Mouse (Mus musculus): ENCODE measurements around the gene Cmbl.
"Not testable (repeated sequence)": the region's sequence is repeated elsewhere in the genome, so short reads cannot be mapped to it uniquely, and the experiment has no call there.

The Cmbl gene

DNA sequence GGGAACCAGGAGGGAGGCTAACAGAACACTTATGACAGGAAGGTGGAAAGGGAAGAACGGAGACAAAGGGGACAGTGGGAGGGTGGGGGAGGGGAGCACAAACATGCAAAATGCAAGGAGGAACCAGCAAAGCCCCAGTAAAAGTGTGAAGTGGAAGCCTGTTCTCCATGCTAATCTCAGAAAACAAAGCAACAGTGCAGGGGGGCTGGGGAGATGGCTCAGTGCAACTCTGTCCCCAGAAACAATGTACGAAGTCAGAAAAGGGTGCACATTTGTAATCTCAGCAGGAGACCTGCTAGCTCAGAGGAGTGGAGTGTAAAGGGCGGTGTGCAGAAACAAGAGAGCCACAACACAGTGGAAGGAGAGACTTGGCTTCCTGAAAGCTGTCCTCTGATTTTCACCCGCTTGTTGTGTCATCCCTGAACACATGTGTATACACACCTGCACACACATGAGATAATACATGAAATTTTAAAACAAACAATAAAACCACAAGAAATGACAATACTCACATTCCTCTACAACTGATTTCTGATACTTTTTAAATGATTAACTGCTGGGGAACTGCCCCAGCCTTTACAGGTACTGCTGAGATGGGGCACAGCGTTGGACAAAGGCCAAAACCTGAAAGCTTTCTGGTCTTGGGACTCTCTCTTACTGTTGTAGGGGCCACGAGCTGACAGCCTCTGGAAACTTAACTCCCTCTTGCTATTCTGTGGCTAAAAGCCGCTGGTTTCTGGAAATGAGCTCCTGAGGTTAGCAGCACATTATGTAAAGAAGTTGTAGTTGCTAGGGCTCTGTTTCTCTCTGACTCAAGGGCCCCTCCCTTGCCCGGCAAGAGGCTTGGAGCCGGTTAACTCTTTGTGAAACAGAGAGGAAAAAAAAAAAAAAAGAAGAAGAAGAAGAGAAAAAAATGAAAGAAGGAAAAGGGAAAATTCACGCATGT is 22.9 kb upstream of the Cmbl start:
- DNase-seq (ENCODE audit: extremely low spot score), result peak; percentile 49

DNA sequence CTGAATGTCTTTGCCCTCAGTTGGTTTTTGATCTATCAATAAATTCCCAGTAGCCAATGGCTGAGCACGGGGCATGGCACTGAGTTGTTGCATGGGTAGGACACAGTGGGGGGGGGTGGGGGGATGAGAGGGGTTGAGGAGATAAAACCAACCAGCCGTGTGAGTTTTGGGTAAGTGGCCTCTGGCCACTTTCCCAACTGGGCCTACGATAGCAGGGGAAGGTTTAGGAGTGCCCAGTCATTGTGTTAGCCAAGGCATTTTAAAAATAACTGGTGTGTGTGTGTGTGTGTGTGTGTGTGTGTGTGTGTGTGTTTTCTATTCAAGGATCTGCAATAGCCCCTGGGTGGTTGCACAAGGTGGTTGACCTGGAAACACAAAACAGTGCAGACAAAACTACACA is 21.9 kb upstream of the Cmbl start:
- no peak for DNase-seq (ENCODE audit: extremely low spot score)

DNA sequence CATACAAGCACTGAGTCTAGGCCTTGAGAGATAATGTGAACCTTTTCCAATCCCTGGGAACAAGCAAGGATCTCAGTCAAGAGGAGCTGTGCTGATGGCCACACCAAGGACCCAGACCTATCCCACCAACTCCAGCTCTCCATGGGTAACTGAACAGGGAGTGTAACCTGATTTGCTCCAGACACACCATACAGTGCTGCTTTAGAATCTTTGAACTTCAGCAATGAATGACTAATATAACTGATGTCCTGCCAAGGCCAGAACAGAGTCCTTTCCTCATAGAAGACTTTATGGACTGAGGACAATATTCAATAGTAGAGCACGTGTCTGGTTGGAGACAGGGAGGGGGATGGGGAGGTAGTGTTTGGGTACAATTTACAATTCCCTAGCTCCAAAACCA is 20.1 kb upstream of the Cmbl start:
- DNase-seq (ENCODE audit: extremely low spot score), result no peak

DNA sequence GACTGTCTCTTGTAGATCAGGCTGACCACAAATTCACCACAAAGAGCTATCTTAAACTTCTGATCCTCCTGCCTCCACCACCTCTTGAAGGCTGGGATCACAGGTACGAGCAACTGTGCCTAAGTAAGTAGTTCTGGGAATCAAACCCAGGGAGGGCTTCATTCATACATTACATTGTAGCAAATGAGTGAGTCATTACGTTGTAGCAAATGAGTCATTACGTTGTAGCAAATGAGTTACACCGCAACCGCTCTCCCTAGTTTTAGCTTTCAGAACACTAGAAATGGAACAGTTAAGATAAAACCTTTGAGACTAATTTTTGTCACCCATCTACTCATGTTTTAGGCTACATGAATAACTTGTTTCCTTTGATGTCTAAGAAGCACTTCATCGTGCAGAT is 18.9 kb upstream of the Cmbl start:
- DNase-seq (ENCODE audit: extremely low spot score), result no peak

DNA sequence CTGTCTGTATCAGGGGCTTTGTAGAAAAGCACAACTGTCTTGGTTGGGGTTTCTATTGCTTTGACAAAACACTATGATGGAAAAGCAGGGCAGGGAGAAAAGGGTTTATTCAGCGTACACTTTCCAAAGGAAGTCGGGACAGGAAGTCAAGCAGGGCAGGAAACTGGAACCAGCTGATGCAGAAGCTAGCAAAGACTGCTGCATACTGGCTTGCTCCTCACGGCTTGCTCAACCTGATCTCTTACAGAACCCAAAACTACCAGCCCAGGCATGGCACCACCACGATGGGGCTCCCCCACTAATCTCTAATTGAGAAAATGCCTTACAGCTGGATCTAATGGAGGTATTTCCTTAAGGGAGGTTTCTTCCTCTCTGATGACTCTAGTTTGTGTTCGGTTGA is 17.8 kb upstream of the Cmbl start:
- DNase-seq (ENCODE audit: extremely low spot score), result no peak

DNA sequence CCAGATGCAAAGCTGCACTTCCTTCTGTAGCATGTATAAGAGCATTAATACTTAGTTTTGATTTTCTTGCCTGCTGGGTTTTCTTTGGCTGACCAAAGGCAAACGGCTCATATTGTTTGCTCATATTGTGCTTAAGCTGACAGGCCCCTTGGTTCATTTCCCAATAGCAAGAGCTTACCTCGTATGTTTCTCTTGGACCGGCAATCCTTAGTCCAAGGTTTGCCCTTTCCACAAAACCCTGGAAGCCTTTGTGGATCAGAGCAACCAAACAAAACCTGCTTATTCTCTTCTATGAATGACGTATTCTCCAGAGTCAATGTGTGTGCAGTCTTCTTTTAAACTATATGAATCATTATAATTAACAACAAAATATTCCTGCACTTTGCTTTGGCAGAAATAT is 14.8 kb upstream of the Cmbl start:
- no peak for DNase-seq (ENCODE audit: extremely low spot score)

DNA sequence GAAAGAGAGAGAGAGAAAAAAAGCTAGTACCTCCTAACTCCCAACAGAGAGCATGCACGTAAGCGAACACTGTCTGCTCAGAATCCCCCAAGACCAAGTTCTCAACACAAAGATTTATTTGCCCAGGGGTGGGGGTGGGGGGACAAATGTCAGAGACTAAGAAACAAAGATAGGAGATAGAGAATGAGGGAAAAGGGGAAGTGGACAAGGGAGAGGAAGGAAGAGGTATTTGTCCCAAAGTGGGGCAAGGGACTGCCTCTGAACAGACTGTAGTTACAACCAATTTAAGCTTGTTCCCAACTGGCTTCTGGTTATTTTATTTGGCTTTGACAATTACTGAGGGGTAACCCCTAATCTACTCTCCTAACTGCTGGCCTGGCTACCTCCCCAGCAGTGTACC is 10.3 kb upstream of the Cmbl start:
- no peak for DNase-seq (ENCODE audit: extremely low spot score)

DNA sequence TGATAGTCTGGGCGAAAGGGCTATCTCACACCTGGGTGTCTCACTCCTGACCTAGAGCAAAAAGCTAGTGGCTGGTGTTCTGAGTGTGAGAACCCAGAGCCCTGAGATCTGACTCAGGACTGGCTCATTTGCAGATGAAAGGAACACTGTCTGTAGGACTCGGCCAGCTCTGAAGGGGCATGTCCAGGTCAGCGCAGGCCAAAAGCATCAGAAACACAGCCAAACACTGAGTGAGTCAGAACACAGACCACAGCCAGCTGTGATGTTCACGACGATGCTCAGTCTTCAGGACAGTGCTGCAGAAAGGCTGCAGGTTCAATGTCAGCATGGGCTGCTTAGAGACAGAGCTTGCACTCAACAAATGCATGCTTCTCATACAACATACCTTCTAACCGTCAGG is 3.8 kb upstream of the Cmbl start:
- DNase-seq (ENCODE audit: extremely low spot score), result no peak

DNA sequence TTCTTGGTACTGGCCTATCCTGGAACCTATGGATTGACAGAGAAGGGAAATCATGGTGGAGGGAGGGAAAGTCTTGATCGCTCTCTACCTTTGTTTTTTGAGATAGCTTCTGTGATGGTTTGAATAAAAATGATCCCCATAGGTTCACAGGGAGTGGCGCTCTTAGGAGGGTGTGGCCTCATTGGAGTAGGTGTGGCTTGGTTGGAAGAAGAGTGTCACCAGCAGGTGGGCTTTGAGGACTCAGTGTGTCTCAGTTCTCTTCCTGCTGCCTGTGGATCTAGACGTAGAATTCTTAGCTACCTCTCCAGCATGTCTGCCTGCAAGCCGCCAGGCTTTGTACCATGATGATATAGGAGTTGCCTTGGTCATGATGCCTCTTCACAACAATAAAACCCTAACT is 3.2 kb upstream of the Cmbl start:
- DNase-seq (ENCODE audit: extremely low spot score), result no peak

DNA sequence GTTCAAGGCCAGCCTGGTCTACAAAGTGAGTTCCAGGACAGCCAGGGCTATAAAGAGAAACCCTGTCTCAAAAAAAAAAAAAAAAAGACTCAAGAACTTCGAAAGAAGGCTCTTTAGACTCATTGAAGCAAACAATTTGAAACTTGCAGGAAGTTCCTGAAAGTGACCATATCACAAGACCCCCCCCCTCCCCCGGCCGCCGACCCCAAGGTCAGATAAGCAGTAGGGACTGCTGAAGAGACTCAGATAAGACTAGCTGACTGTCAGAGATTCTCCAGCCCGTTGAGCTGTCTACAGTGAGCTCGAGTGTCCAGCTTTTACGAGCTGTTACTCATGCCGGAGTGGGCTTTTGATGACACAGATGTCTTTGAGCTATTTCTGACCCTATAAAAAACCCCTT is 2.3 kb upstream of the Cmbl start:
- DNase-seq (ENCODE audit: extremely low spot score), result no peak

DNA sequence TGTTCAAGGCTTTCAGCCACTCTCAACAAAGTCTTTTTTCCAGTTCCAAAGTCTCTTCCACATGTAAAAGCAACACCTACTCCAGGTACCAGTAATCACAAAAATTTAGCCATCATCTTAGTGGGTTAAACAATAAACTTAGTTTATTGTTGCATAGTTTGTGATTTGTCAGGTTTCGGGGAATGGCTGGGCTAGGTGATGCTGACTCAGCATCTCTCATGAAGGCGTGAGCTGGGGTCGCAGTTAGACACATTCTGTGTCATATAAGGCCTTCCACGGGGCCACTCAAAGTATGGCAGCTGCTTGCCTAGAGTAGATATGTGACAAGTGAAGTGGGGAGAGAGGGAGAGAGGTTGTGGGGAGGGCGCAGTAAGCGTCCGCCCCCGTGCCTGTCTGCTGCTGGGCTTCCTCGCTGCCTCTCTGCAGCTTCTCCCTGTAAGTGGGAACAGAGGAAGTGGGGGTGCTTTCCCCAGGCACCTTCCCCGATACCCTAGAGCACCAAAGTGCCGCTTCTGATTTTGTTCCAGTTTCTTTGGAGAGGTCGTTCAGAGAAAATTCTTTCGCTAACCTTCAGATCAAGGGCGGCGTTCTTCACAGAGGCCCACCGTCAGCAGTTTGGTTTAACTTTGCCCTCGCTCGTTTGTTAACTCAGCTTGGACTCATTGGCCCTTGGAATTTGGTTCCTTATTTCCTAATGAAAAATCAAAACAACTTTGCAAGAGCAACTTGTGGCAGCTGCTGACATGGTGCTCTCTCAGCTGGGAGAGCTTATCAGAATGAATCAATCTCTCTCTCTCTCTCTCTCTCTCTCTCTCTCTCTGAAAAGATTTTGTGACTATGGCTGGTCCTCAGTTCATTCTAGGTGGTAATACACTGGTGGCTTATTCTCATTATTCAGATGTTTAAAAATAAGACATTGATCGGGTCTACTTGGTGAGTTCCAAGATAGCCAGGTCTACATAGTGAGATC is 1.3 kb upstream of the Cmbl start:
- no peak for DNase-seq (ENCODE audit: extremely low spot score)

DNA sequence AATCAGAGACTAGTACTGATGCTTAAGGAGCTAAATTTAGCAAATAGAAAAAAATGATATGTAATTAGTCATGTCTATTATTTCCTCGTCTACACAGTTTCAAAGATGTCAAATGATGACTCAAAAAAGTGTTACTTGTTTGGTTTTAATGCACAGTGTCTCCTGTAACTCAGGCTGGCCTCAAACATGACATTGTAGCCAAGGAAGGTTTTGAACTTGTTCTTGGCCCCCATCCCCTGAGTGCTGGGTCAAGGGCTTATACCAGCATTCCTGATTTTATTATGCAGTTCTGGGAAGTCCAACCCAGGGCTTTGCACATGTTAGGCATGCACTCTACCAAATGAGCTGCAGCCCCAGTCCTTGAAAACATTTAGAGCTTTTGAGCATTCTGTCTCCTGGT is 597 bp downstream of the Cmbl start:
- DNase-seq (ENCODE audit: extremely low spot score), result no peak

DNA sequence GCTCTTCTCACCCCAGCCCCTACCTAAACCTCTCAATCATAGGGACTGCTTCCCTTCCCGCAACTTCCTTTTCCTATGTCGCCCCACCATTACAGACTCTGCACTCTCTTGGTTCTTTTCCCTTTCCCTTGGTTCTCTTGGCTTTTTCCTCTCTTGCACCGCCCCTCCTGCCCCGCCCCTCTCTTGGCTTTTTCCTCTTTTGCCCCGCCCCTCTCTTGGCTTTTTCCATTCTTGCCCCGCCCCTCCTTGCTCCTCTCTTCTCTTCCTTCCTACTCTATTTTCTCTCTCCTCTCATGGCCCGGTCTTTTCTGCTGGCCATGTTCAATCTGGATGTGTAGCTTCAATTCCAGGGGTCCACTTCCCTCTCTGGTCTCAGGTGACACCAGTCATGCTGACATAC is 2.2 kb downstream of the Cmbl start:
- no peak for DNase-seq (ENCODE audit: extremely low spot score)

DNA sequence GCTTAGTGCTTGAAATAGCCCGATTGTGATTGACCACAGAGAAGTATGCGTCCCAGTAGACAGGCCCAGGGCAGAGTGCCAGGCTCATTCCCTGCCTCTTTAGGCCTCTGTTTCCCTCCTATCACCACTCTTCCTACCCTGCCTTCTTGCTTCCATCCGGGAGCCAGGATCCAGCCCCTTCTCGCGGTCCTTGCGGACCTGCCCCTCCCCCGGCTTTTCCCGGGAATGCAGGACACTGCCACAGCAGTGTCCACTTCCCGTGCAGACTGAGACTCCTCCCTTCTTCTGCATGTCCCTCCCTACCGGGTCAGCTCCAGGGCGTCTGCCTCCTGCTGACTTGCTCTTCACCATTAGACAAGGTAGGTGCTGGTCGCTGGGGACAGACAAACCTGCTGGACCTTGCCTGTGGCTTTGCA is 3.4 kb downstream of the Cmbl start:
- DNase-seq (ENCODE audit: extremely low spot score), result peak; percentile 63

DNA sequence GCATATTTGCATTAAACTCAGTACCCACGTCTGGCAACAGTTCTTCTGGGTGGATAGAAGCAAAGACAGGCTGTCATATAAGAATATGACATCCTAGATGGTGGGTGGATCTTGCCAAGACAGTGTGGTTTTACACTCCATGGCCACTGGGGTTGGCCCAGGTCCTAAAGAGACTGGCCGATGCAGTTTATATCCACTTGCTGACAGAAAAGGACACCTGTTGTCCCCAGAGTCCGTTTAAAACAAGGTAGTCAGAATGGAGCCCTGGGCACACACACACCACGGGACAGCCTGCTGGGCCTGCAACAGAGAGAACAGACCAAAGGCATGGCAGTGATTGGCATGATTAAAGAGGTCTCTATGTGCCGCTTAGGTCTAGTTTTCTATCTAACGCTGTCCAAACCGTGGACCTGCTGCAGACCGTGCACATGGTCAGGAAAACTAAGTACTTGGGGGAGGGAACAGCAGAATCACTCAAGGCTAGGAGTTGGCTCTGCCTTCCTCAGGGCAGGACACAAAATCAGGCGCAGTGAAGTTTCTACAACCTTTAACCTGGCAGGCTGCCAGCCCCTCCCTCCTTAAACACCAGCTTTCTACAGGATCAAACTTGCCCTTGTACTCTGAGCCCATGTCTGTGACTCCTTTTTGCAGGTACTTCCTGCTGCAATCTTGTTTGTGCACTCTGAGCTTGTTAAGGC is 4.3 kb downstream of the Cmbl start:
- DNase-seq (ENCODE audit: extremely low spot score), result no peak

DNA sequence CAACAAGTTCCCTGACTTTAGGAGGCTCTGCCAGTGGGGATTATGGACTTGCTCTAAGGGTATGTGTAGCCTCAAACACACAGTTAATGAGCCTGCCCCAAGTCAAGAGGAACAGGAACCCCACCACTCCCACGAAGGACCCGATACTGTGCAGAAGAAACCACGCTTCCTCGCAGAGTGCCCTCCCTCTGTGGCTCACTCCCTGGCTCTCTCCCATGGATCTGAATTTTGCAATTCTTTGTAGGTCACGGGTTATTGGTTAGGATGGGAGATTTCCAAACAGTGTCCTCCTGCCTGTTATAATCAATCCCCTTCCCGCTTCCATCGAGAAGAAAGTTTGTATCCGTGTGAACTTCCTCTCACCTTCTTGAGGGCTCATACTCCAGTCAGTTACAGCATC is 5.8 kb downstream of the Cmbl start:
- no peak for DNase-seq (ENCODE audit: extremely low spot score)

DNA sequence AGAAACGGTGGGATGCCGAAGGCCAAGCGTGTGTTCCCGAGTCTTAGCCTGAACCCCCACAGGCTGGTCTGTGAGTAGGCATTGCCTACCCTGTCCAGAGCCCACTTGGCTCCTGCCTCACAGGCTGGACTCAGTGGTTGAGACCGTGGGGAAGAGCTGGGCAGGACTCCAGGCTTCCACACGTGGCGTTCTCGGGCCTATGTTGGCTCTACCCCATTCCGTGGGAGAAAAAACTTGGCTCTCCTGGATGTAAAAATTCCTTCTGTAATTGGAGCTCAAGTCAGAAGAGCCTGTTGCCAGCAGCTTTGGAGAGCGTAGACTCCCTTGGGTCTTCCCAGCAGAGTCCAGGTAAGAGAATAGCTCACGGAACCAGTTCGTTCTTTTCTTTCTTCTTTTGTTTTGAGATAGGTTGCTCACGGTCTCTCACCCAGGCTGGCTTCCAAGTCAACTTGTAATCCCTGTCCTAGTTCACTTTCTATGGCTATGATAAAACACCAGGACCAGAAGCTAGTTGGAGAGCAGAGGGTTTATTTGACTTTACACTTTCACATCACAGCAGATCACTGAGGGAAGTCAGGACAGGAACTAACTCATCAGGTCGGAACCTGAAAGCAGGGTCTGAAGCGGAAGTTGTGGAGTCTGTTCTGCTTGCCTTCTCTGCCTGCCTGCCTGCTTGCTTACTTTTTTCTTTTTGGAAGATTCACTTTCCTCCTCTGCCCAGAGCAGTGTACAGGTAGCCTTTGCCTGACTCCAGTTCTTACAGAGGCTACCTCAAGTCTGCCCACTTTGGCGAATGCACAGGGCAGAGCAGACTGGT is 6.9 kb downstream of the Cmbl start:
- no peak for DNase-seq (ENCODE audit: extremely low spot score)

DNA sequence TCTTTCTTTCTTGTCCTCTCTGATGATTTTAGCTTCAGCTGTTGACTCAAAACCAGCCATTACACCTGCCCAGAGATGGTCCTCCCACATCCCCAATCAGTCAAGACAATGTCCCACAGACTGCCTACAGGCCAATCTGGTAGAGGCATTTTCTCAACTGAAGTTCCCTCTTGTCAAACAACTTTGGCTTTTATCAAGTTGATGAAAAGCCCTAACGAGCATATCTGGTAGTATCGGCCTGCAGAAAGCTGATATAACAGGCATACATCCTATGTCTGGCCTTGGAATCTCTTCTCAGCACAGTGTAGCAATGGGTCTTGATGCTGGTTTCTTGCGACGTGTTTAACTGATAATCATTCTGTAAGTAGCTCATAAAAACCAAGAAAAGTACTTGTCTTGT is 8.1 kb downstream of the Cmbl start:
- DNase-seq (ENCODE audit: extremely low spot score), result no peak

DNA sequence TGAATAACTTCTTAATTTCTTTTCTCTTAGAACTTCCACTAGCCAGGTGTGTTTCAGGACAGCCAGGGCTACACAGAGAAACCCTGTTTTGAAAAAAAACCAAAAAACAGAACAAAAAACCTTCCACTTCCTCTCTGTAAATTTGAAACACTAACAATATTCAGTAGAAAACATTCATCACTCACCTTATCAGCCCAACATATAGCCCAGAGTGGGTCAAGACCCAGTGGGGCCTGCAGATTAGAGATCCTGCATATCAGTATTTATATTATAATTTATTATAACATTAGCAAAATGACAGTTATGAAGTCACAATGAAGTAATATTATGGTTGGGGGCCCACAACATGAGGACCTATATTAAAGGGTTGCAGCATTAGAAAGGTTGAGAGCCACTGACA is 8.5 kb downstream of the Cmbl start:
- DNase-seq (ENCODE audit: extremely low spot score), result no peak

DNA sequence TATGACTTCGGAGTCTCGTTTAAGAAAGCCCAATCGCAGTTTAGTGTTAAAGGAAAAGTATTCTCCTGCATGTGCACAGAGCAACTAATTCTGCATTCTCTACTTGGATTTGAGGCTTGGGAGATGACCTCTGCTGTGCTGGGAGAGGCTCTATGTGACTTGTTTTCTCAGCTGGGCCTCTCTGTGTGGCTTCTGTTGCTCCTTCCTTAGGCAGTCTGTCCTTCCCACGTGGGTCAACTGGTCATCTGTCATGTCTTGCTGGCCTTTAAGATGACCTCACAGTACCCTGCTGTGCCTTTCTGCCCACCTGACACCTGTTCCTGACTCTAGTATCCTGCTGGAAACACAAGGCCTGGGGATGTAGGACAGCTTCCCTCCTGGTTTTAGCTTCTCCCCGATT is 10.9 kb downstream of the Cmbl start:
- peak; percentile 34 for DNase-seq (ENCODE audit: extremely low spot score)

DNA sequence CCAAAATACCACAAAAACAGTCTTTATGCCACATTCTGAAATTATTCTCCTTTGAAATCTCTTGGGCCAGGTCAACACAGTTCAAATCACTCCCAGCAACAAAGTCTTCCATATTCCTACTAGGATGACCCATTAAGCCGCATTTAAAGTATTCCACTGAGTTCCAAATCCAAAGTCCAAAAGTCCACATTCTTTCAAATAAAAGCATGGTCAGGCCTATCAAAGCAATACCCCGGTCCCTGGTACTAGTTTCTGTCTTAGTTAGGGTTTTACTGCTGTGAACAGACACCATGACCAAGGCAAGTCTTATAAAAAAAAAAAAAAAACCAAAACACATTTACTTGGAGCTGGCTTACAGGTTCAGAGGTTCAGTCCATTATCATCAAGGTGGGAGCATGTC is 15.9 kb downstream of the Cmbl start:
- not testable (repeated sequence) for DNase-seq (ENCODE audit: extremely low spot score)

All from embryo, embryonic 9.5 days (tissue).